Mouse (Mus musculus) heart, adult 2 months (tissue): Measurements from ENCODE around the gene Brwd3. TPM values are rescaled to one million over a fixed set of nuclear protein-coding genes. Genes with fewer than 3 reads are reported as not detected.

Experiments used
- DNase-seq, 2 experiments: peaks; one replicate each; pipeline ENCODE4 v3.0.0; 2021
- H3K27ac ChIP-seq: fragments of 200-600 bp; 2 replicates; pipeline ENCODE4 v1.8.1; 2022
- H3K27me3 ChIP-seq: fragments of 200-500 bp; 2 replicates; pipeline ENCODE4 v1.6.1; 2012; ENCODE audit warnings: mild to moderate bottlenecking, low read length, inconsistent platforms, mixed read lengths; ENCODE audit not compliant: control insufficient read depth, insufficient read depth
- H3K36me3 ChIP-seq: fragments of 200-500 bp; 2 replicates; pipeline ENCODE4 v1.6.1; 2012; ENCODE audit warnings: low read length, inconsistent platforms; ENCODE audit not compliant: control insufficient read depth, insufficient read depth
- H3K4me1 ChIP-seq: fragments of 200-500 bp; 2 replicates; pipeline ENCODE4 v1.6.1; 2011; ENCODE audit warnings: low read length; ENCODE audit not compliant: control insufficient read depth, insufficient read depth
- H3K4me3 ChIP-seq: fragments of 200-600 bp; 2 replicates; pipeline ENCODE4 v1.8.1; 2022
- H3K79me2 ChIP-seq: fragments of 200-500 bp; replicated peaks from 2 replicates; pipeline ENCODE4 v1.6.1; 2012; ENCODE audit warnings: mild to moderate bottlenecking, inconsistent platforms, low read length, moderate library complexity, mixed read lengths; ENCODE audit not compliant: control insufficient read depth, insufficient read depth
- H3K9ac ChIP-seq: fragments of 200-500 bp; 2 replicates; pipeline ENCODE4 v1.6.1; 2012; ENCODE audit warnings: low read depth, mild to moderate bottlenecking, control low read depth, inconsistent platforms, low read length, mixed read lengths
- CTCF ChIP-seq: fragments of 200-600 bp; IDR thresholded peaks from 2 replicates; pipeline ENCODE4 v1.8.1; 2022; ENCODE audit warnings: antibody characterized with exemption, mild to moderate bottlenecking, moderate library complexity
- EP300 ChIP-seq: fragments of 200-500 bp; IDR thresholded peaks from 2 replicates; pipeline ENCODE4 v1.6.1; 2011; ENCODE audit warnings: low read depth, low read length, control low read depth; ENCODE audit not compliant: insufficient read depth
- POLR2A ChIP-seq: fragments of 200-500 bp; IDR thresholded peaks from 2 replicates; pipeline ENCODE4 v1.6.1; 2011; ENCODE audit warnings: mild to moderate bottlenecking, low read depth, low read length, control low read depth; ENCODE audit not compliant: insufficient read depth
- WGBS: fragments of 180-500 bp; shearing (Covaris S2); methylation state at CpG from one replicate; pipeline ENCODE4 v1.1.7; 2018; 5-methylcytosine and 5-hydroxymethylcytosine counted together
- intact Hi-C: fragments of 180-260 bp; cut with DNase I; formaldehyde crosslinking; loops from one replicate; pipeline ENCODE4 v1.15.1; 2025
- polyA plus RNA-seq: library from polyadenylated mRNA; depleted of rRNA; stranded (reverse); fragments of >200 nt; gene quantifications from 2 replicates; pipeline ENCODE4 v1.2.3, GENCODE M21; 2012
- total RNA-seq, 2 experiments: library from RNA; stranded (reverse); gene quantifications; 2 replicates each; pipeline ENCODE4 v1.2.3; 2021

Gene Brwd3
- total and polyA plus RNA-seq, 3 experiments = 0.57 to 5.0 (median 3.4) TPM

- Histone ChIP-seq H3K4me1 (no peaks in the 10 kb centered on the region), H3K27me3 (no peaks in the 10 kb centered on the region), H3K9ac (peak overlapping the region; percentile 78), H3K79me2 (no peaks in the 10 kb centered on the region), H3K36me3 (no peaks in the 10 kb centered on the region), H3K27ac (peak overlapping the region; percentile 87), H3K4me3 (peak overlapping the region; percentile 61)
- 10% methylated on average over 13 of the region's 13 CpGs for WGBS
- DNase-seq = peak; percentile 85 to 89
- TF ChIP-seq CTCF (no peak), POLR2A (peak; percentile 58; the same call in 1 of the 2 replicates)
- intact Hi-C loops = loop anchor here (5.0 to 10.0 kb wide), 2 partner anchors 180 to 252 kb away; partner anchors contain the start of gene Hmgn5
Measured at GRCm38 (mm10) chrX:108832674-108833189, 1.4 kb downstream of the Brwd3 start.

DNA sequence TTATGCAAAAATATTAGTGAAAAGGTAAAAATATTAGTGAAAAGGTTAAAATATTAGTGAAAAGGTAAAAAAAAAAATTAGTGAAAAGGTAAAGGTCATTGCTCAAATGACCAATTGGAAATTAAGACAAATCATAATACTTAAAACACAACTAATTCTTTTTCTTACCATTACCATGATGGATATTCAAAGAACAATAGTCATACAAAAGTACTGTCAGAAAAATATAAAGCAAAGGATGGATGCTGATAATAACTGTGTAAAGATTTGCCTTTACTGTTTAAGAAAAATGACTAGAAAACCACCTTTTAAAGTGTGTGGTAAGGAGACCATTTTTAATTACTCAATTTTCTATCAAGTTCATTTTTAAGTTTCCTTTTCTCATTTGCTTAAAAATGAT lies 2.9 kb downstream of the Brwd3 start:
- no peak overlapping the region for H3K4me3 ChIP-seq
- H3K36me3 ChIP-seq = no peaks in the 10 kb centered on the region
- H3K4me1 ChIP-seq = no peaks in the 10 kb centered on the region
- no peaks in the 10 kb centered on the region for H3K27me3 ChIP-seq
- H3K79me2 ChIP-seq = no peaks in the 10 kb centered on the region
- intact Hi-C loops = loop anchor here (5.0 to 10.0 kb wide), 2 partner anchors 181 to 254 kb away; partner anchors contain the start of gene Hmgn5
- no peak for TF ChIP-seq POLR2A
- no peak for TF ChIP-seq EP300
- no peak for TF ChIP-seq CTCF
- no peak overlapping the region for H3K9ac ChIP-seq
- DNase-seq = no peak
- no peak overlapping the region for H3K27ac ChIP-seq

GRCm38 (mm10) chrX:108828111-108828510 lies 6.1 kb downstream of the Brwd3 start:
- Histone ChIP-seq H3K36me3 (no peaks in the 10 kb centered on the region), H3K27me3 (no peaks in the 10 kb centered on the region), H3K79me2 (no peaks in the 10 kb centered on the region), H3K4me3 (no peak overlapping the region), H3K9ac (no peak overlapping the region), H3K4me1 (no peaks in the 10 kb centered on the region), H3K27ac (no peak overlapping the region)
- DNase-seq = no peak
- TF ChIP-seq POLR2A (no peak), CTCF (no peak), EP300 (no peak)
- WGBS = 64% methylated on average over 2 of the region's 2 CpGs
- intact Hi-C loops = no loop called here

GRCm38 (mm10) chrX:108797268-108797667 lies 36.9 kb downstream of the Brwd3 start:
- intact Hi-C loops = no loop called here

GRCm38 (mm10) chrX:108783724-108784123 lies 50.4 kb downstream of the Brwd3 start:
- WGBS = 89% methylated on average over 4 of the region's 4 CpGs

More at GRCm38 (mm10) chrX:108797268-108797667, 36.9 kb downstream of the Brwd3 start:
- Histone ChIP-seq H3K36me3 (no peaks in the 10 kb centered on the region), H3K27ac (no peak overlapping the region), H3K27me3 (no peaks in the 10 kb centered on the region), H3K9ac (no peak overlapping the region), H3K4me3 (no peak overlapping the region), H3K4me1 (no peaks in the 10 kb centered on the region), H3K79me2 (no peaks in the 10 kb centered on the region)
- 75% methylated on average over 3 of the region's 3 CpGs for WGBS
- no peak for DNase-seq
- no peak for TF ChIP-seq POLR2A
- TF ChIP-seq CTCF = no peak
- TF ChIP-seq EP300 = no peak

DNA sequence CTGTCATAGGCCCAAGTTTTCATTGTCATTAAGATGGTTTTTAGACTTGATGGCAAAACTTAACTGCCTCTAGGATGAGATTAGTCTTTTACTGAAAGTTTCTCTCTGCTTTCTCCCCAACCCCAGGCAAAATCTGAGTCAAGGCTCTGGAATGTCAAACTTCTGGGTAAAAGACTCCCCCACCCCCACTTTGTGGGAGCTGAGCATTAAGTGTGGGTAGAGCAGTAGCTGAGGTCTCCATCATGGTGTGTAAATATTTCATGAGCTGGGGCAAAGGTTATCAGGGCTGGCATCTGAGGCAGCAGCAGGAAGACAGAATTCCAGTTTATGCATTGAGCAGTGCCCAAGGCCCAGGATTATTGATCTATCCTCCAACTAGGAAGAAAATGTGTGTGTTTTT lies 102.4 kb downstream of the Brwd3 start:
- no peak overlapping the region for H3K9ac ChIP-seq
- no peaks in the 10 kb centered on the region for H3K4me1 ChIP-seq
- H3K79me2 ChIP-seq = no peaks in the 10 kb centered on the region
- TF ChIP-seq CTCF (no peak), POLR2A (no peak), EP300 (no peak)
- H3K27ac ChIP-seq = no peak overlapping the region
- H3K36me3 ChIP-seq = no peaks in the 10 kb centered on the region
- intact Hi-C loops = no loop called here
- no peak overlapping the region for H3K4me3 ChIP-seq
- no peak for DNase-seq
- H3K27me3 ChIP-seq = no peaks in the 10 kb centered on the region

More at GRCm38 (mm10) chrX:108783724-108784123, 50.4 kb downstream of the Brwd3 start:
- Histone ChIP-seq H3K9ac (no peak overlapping the region), H3K79me2 (no peaks in the 10 kb centered on the region), H3K4me1 (no peaks in the 10 kb centered on the region), H3K36me3 (no peaks in the 10 kb centered on the region), H3K4me3 (no peak overlapping the region), H3K27ac (no peak overlapping the region), H3K27me3 (no peaks in the 10 kb centered on the region)
- intact Hi-C loops = no loop called here
- TF ChIP-seq CTCF (no peak), POLR2A (no peak), EP300 (no peak)
- DNase-seq = no peak
